Mouse (Mus musculus) ES-E14 (cell line): ENCODE results near the gene R3hdm1.

Experiments used
- CHD2 ChIP-seq: IDR thresholded peaks from 2 replicates; pipeline ENCODE4 v1.6.1; 2014; ENCODE audit warnings: mild to moderate bottlenecking, low read depth, low read length, inconsistent platforms
- HCFC1 ChIP-seq: IDR thresholded peaks from 2 replicates; pipeline ENCODE4 v1.6.1; 2012; ENCODE audit warnings: low read length, inconsistent platforms, borderline replicate concordance; ENCODE audit not compliant: insufficient read depth
- ZC3H11A ChIP-seq: IDR thresholded peaks from 2 replicates; pipeline ENCODE4 v1.6.1; 2012; ENCODE audit warnings: low read depth, mild to moderate bottlenecking, inconsistent platforms, low read length, borderline replicate concordance
- ZNF384 ChIP-seq: IDR thresholded peaks from 2 replicates; pipeline ENCODE4 v1.6.1; 2012; ENCODE audit warnings: low read depth, low read length, inconsistent platforms

DNA sequence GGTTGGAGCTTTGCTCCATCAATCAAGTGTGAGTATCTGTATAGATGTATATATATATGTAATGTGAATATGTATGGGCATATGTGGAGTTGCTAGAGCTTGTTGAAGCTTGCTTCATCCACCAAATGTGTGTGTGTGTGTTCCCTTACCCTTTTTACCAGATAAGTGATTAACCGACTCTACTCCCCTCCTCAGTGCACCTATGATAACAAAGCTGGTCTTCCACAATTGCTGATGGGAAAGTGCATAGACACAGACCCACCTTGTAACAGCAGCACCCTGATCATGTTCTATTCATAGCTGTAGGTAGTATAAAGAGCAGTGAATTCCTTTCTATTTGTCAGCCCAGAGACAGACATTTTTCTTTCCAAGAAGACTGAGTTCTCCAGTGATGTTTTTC is 40.9 kb upstream of the R3hdm1 start:
- TF ChIP-seq ZNF384, result no peak
- TF ChIP-seq HCFC1, result no peak
- no peak for TF ChIP-seq ZC3H11A
- TF ChIP-seq CHD2, result no peak
